Mouse (Mus musculus) adrenal gland, adult 18-20 months (tissue): ENCODE measurements at regions not wholly inside any gene's neighbourhood (a gene's known extent, or its start where the extent isn't known, plus 50 kb on each side); places are given as distances from the start of the nearest gene placed in this dataset.

Experiments
- DNase-seq, 2 experiments: peaks; one replicate each; pipeline ENCODE4 v3.0.0; 2021 to 2022; ENCODE audit warnings: low spot score in 2 of 2

DNA sequence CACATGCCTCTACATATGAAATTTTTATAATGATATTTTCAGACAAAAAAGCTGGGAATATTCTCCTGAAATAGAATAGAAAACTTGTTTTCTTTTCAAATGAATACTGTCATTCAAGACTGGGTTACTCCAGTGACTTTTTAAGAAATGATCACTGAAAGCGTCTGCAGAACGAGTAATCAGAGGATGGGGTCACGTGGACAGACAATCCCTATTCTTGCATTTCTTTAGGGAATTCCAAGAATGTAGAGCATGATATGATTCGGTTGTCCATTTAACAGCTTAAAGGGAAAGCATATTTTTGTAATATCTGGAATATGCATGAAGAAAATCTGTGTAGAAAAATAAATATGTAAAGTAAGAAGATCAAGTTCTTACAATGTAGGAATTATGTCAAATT lies 65.6 kb downstream of the 4933402N22Rik start:
- DNase-seq = no peak

DNA sequence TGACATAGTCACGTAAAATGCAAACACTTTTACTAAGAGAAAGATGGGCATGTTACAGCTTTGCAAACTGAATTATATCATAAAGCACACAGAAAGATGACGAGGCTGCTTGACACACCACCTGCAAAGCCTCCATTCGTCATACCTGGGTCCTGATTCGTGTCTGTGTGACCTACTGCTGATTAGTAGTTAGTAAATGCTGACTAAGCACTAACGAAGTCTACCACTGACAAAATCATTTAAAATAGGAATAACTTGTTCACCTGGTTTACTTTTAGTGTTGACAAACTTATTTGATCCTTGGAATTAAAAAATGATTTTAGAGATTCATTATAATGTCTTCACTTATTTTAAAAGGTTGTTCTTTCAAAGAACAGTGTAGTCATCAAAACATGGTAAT lies 71.3 kb downstream of the 4933402N22Rik start:
- DNase-seq = no peak

DNA sequence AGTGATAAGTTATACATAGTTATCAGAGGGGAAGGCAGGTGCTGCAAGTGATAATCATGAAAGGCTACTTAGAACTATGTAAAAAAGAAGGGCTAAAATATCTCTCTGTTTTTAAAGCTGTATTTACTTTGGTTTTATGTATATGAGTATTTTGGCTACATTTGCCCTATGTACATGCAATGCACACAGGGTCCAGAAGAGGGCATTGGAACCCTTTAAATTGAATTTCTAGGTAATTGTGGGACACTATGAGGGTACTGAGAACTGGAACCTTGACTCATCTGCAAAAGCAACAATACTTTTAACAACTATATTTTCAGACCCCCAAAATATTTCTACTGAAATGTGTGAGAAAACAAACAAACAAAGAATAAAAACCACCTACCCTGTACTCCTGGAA lies 82.9 kb downstream of the 4933402N22Rik start:
- DNase-seq = no peak

- no peak for DNase-seq
These were observed 88.6 kb downstream of the 4933402N22Rik start for GRCm38 (mm10) chr5:12006473-12006872.

GRCm38 (mm10) chr5:12016332-12016731 lies 98.5 kb downstream of the 4933402N22Rik start:
- no peak for DNase-seq

DNA sequence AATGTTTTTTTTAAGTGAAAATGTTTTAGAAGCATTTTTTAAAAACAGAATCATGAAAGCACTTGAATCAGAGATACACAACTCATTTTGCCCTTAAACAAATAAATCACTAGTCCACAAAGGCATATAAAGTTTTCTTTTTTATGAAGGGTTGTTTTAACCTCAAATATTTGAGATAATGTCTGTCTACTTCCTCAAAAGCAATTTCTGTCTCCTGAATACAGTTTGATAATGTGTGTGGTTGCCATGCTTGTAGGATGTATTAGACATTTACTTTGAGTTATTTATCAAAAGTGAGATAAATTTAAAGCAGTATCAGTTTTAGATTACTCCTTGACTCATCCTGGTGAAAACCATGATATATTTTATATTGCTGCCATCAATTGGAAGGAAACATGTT lies 102.6 kb downstream of the 4933402N22Rik start:
- no peak for DNase-seq

DNA sequence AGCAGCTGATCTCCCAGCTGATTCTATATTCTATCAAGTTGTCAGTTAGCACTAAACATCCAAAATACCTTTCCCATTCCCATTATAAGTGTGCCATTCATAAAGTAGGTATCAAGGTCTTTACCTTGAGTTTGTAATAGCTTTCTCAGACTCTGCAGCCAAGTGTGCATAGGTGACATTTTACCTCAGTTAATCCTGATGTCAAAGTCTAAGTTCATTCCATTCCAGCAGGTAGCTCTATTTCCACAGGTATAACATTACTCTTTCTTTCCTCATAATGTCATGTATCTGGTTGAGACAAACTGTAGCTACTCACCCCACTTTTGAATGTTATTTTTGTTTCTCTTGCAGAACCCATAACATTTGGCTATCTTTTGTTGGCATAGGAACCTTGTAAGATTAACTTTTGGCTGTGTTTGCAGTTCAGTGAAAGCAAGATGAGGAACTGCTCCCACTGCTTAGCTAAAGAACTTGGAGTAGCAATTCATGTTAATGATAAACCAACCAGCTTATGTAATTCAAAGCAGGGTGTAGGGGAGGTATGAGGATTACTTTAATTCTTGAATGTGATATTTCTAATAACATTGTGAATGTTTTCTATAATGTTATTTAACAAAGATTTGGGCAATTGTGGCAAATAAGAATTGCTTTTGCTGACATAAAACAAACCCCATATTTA lies 107.0 kb downstream of the 4933402N22Rik start:
- no peak for DNase-seq

DNA sequence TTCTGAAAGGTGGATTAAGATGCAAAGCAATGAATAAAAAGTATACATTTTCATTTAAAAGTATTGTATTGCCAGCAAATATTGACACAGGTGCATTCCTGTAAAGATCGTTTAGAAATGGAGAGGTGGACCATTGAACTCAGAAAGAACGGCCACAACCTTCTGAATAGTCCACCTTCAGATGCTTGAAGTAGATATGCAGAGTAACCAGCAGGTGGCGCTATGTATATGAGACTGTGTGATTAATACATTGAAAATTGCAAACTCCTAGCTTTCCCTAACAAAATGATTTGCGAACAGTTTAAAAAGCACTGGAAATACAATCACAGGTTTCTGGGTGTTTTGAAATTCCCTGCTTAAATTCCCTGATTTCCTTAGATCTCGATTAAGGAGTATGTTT lies 112.2 kb downstream of the 4933402N22Rik start:
- DNase-seq = peak; percentile 20 to 27

- no peak for DNase-seq
These were observed 132.0 kb downstream of the 4933402N22Rik start for GRCm38 (mm10) chr5:12049806-12050205.

DNA sequence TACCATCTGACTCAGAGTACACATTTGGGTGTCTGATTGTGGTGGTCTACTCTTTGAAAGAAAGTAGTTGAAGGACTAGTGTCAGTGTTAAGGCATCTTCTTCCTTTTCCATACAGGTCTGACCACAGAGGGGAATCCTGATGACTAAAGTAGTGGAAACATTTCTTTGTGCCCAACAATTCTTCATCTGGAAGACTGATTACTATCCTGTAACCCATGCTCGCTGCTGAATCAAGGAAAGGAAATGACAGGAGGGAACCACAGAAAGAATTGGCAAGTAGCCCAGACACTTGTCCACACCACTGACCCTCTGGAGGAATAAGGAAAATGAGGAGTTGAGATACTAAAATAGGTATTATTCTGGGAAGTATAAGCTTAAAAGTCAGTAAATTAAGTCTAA lies 162.3 kb downstream of the 4933402N22Rik start:
- DNase-seq = no peak

GRCm38 (mm10) chr5:12093680-12094079 lies 175.8 kb downstream of the 4933402N22Rik start:
- DNase-seq = no peak

- DNase-seq = no peak
These were observed 198.9 kb downstream of the 4933402N22Rik start for GRCm38 (mm10) chr5:12116587-12117354.

DNA sequence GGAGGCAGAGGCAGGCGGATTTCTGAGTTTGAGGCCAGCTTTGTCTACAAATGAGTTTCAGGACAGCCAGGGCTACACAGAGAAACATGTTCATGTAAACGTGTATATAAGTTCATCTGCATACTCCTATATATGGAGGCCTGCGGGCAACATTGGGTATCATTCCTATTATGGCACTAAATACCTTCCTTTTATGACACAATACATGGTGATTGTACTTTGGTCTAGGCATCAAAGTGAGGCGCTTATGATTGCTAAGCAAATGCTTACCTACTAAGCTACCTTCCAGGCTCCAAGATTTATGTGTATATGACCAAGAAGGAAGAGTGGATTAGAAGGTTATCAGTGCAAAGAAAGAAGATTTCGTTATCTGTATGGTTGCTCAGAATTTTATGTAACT lies 207.1 kb downstream of the 4933402N22Rik start:
- DNase-seq = no peak

DNA sequence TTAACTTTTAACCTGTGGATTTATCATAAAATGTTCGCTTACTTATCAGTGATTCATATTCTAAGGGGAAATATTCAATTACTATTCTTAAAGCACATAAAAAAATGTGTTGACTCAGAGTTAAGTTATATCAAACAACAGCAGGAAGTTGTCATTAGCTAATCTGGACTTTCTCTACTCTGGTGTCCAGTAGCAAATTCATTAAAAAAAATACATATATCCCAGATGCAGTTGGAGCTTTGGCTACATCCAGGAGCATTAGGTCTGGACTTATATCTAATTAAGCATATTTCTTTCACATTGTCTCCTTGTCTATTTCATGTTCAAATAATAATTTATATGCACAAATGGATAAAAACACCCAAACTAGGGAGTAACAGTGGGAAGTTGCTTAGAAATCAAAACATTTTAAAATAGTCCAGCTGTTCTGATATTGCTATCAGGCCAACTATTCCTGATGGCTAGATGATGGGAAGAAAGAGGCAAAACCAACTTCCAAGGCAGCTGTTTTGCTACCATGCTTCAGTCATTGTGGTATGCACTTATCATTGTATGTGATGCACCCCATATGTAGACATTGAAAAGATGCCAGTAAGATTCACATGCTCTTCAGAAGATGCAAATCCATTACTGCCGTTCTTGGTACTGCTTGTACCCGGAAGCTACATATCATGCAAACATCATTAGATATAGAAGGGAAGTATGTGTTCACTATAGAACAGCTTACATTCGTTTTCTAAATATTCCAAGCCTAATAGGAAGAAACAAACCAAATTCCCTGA lies 209.8 kb downstream of the 4933402N22Rik start:
- no peak for DNase-seq

- DNase-seq = no peak
These were observed 221.1 kb downstream of the 4933402N22Rik start for GRCm38 (mm10) chr5:12138961-12139360.

- no peak for DNase-seq
These were observed 229.9 kb upstream of the Sema3d start for GRCm38 (mm10) chr5:12153295-12153694.

GRCm38 (mm10) chr5:12154551-12155091 lies 228.6 kb upstream of the Sema3d start:
- DNase-seq = no peak

GRCm38 (mm10) chr5:12191681-12192080 lies 191.5 kb upstream of the Sema3d start:
- DNase-seq = no peak

DNA sequence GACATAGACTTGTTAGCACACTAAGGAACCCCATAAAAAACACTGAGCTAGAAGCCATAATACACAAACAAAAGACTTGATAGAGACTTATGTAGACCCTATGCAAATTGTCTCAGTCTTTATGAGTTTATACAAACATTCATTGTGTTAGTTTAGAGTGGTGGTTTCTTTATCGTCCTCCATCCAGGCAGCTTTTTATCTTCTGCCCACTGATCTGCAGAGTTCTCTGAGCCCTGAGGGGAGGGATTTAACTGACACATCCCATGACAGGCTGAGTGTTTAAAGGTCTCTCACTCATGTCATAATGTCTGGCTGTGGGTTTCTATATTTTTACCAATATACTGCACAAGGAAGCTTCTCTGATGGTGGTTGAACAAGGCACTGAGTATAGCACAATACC lies 175.7 kb upstream of the Sema3d start:
- DNase-seq = no peak

- DNase-seq = no peak
These were observed 173.6 kb upstream of the Sema3d start for GRCm38 (mm10) chr5:12209631-12210030.

DNA sequence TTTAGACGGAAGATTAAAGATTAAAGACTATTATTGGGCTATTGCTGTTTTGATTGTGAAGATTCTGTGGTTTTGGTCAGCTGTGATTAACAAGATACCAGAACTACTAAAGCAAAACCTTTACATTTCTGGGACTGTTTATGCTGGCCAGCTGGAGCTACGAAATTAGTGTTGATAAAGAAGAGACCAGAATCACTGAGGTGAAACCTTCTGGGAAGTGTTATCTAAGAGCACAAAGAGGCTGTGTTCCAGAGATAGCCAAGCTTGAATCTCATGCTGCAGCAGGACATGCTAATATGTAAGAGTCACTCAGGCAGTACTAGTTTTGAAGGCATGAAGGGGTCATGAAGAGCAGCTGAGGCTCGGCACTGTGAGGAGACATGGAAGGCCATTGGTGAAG lies 169.7 kb upstream of the Sema3d start:
- no peak for DNase-seq
